Mouse (Mus musculus) MEL (cell line): ENCODE results near the gene Fscn1. TPM values are rescaled to one million over a fixed set of nuclear protein-coding genes. Genes with fewer than 3 reads are reported as not detected.

Experiments
- DNase-seq: peaks from one replicate; pipeline ENCODE4 v3.0.0; 2011; ENCODE audit warnings: low read depth, low spot score
- H3K27ac ChIP-seq: 2 replicates; pipeline ENCODE4 v1.5.1; 2012; ENCODE audit warnings: low read depth, mild to moderate bottlenecking, control low read depth, low read length, moderate library complexity; ENCODE audit not compliant: control insufficient read depth
- H3K27me3 ChIP-seq, 2 experiments: fragments of 150-350 bp in 1 of 2; sonication (generic) in 1 of 2; 2 replicates each; pipeline ENCODE4 v1.6.1; 2012; ENCODE audit warnings: low read length in 2 of 2, mild to moderate bottlenecking in 2 of 2, improper control_type of control experiment in 1 of 2, moderate library complexity in 1 of 2; ENCODE audit not compliant: insufficient read depth in 2 of 2, control insufficient read depth in 1 of 2
- H3K36me3 ChIP-seq, 2 experiments: 2 replicates each; pipeline ENCODE4 v1.6.1; 2012 to 2014; ENCODE audit warnings: low read length in 2 of 2, improper control_type of control experiment in 1 of 2, inconsistent platforms in 1 of 2, mild to moderate bottlenecking in 1 of 2; ENCODE audit not compliant: insufficient read depth in 2 of 2, control insufficient read depth in 1 of 2
- H3K4me1 ChIP-seq, 2 experiments: fragments of 150-350 bp in 1 of 2; sonication (generic) in 1 of 2; 2 replicates each; pipeline ENCODE4 v1.6.1; 2012; ENCODE audit warnings: low read length in 2 of 2, improper control_type of control experiment in 1 of 2, mild to moderate bottlenecking in 1 of 2; ENCODE audit not compliant: insufficient read depth in 2 of 2, control insufficient read depth in 1 of 2
- H3K4me3 ChIP-seq, 2 experiments: fragments of 150-350 bp in 1 of 2; sonication (generic) in 1 of 2; 2 replicates each; pipeline ENCODE4 v1.5.1; 2012; ENCODE audit warnings: low read depth in 2 of 2, low read length in 2 of 2, mild to moderate bottlenecking in 2 of 2, moderate library complexity in 2 of 2, control low read depth in 1 of 2, improper control_type of control experiment in 1 of 2; ENCODE audit not compliant: control insufficient read depth in 1 of 2, insufficient read depth in 1 of 2
- H3K79me2 ChIP-seq: 2 replicates; pipeline ENCODE4 v1.6.1; 2012; ENCODE audit warnings: mild to moderate bottlenecking, low read length, moderate library complexity; ENCODE audit not compliant: control insufficient read depth, poor library complexity, insufficient read depth
- H3K9ac ChIP-seq: 2 replicates; pipeline ENCODE4 v1.6.1; 2012; ENCODE audit warnings: low read depth, mild to moderate bottlenecking, control low read depth, low read length, moderate library complexity; ENCODE audit not compliant: control insufficient read depth, poor library complexity, severe bottlenecking
- H3K9me3 ChIP-seq: fragments of 150-350 bp; sonication (generic); replicated peaks from 2 replicates; pipeline ENCODE4 v1.6.1; 2012; ENCODE audit warnings: mild to moderate bottlenecking, low read length, improper control_type of control experiment, moderate library complexity; ENCODE audit not compliant: insufficient read depth
- CTCF ChIP-seq, 3 experiments: IDR thresholded peaks in 2 of 3; conservative IDR thresholded peaks in 1 of 3; 2 replicates each; pipeline ENCODE4 v1.5.1; 2011 to 2012; ENCODE audit warnings: low read length in 3 of 3, low read depth in 2 of 3, mild to moderate bottlenecking in 2 of 3, improper control_type of control experiment in 1 of 3, inconsistent platforms in 1 of 3, mixed read lengths in 1 of 3, moderate library complexity in 1 of 3; ENCODE audit not compliant: control insufficient read depth in 1 of 3, insufficient read depth in 1 of 3, poor library complexity in 1 of 3, severe bottlenecking in 1 of 3
- GABPA ChIP-seq: IDR thresholded peaks from 2 replicates; pipeline ENCODE4 v1.6.1; 2012; ENCODE audit warnings: low read depth, mild to moderate bottlenecking, inconsistent platforms, low read length, improper control_type of control experiment, moderate library complexity
- KAT2A ChIP-seq: conservative IDR thresholded peaks from 2 replicates; pipeline ENCODE4 v1.6.1; 2012; ENCODE audit warnings: low read depth, low read length, improper control_type of control experiment, inconsistent platforms
- MAX ChIP-seq: IDR thresholded peaks from 2 replicates; pipeline ENCODE4 v1.6.1; 2011; ENCODE audit warnings: low read length, improper control_type of control experiment
- POLR2AphosphoS2 ChIP-seq: IDR thresholded peaks from 2 replicates; pipeline ENCODE4 v1.6.1; 2011; ENCODE audit warnings: low read length, improper control_type of control experiment
- SIN3A ChIP-seq: IDR thresholded peaks from 2 replicates; pipeline ENCODE4 v1.6.1; 2012; ENCODE audit warnings: low read length, improper control_type of control experiment, inconsistent platforms
- SMC3 ChIP-seq: IDR thresholded peaks from 2 replicates; pipeline ENCODE4 v1.6.1; 2011; ENCODE audit warnings: low read depth, low read length, improper control_type of control experiment
- TAL1 ChIP-seq: IDR thresholded peaks from 2 replicates; pipeline ENCODE4 v1.6.1; 2012; ENCODE audit warnings: mild to moderate bottlenecking, inconsistent platforms, low read length, moderate library complexity, mixed read lengths
- TBP ChIP-seq: IDR thresholded peaks from 2 replicates; pipeline ENCODE4 v1.8.0; 2011; ENCODE audit warnings: low read depth, low read length, improper control_type of control experiment
- TCF12 ChIP-seq: IDR thresholded peaks from 2 replicates; pipeline ENCODE4 v1.6.1; 2014; ENCODE audit warnings: low read depth, mild to moderate bottlenecking, inconsistent platforms, low read length, improper control_type of control experiment, moderate library complexity
- ZKSCAN1 ChIP-seq: IDR thresholded peaks from 2 replicates; pipeline ENCODE4 v1.6.1; 2012; ENCODE audit warnings: low read depth, mild to moderate bottlenecking, inconsistent platforms, low read length, improper control_type of control experiment, moderate library complexity
- polyA plus RNA-seq, 2 experiments: library from polyadenylated mRNA; stranded (reverse) in 1 of 2; unstranded in 1 of 2; fragments of >175 nt in 1 of 2; fragments of >200 nt in 1 of 2; gene quantifications; 2 replicates each; pipeline versions ENCODE4 v1.2.1 to v1.2.4; 2012; ENCODE audit warnings: low replicate concordance in 2 of 2, low read depth in 1 of 2; ENCODE audit not compliant: insufficient read length in 2 of 2, insufficient read depth in 1 of 2, missing spikeins in 1 of 2
- total RNA-seq: library from RNA; depleted of rRNA; stranded (reverse); fragments of 300-350 nt; gene quantifications from 2 replicates; pipeline ENCODE4 v1.2.3, GENCODE M21; 2012; rRNA removed

The Fscn1 gene
- total and polyA plus RNA-seq, 3 experiments = not detected

DNA sequence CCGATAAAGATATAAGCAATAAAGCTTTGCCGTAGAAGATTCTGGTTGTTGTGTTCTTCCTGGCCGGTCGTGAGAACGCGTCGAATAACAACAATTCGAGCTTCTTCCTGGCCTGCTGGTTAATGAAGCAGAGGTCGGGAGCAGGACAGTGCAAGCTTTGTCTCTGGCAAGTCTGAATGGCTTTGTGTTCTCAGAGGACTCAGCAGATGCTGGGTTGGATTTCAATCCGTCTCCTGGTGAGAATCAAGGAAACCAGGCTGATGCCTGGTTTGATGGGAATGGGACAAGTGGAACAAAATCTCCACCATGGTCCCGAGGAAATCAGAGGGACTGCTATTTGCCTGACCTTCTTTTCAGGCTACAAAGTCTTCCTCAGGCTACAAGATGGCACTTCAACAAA, 49.2 kb downstream of the Fscn1 start:
- Histone ChIP-seq H3K4me1 (no peaks in the 10 kb centered on the region), H3K27ac (no peak overlapping the region), H3K9me3 (no peaks in the 10 kb centered on the region), H3K9ac (no peak overlapping the region), H3K27me3 (no peaks in the 10 kb centered on the region), H3K4me3 (no peak overlapping the region), H3K36me3 (peaks cover 0 to 11% of the 10 kb centered on the region in 2 experiments; a peak in 2 of 4 replicates), H3K79me2 (no peaks in the 10 kb centered on the region)
- TF ChIP-seq SIN3A = no peak
- TF ChIP-seq MAX = no peak
- TF ChIP-seq SMC3 = no peak
- TF ChIP-seq TAL1 = no peak
- no peak for TF ChIP-seq ZKSCAN1
- TF ChIP-seq GABPA = no peak
- TF ChIP-seq TBP = no peak
- TF ChIP-seq KAT2A = no peak
- no peak for DNase-seq

DNA sequence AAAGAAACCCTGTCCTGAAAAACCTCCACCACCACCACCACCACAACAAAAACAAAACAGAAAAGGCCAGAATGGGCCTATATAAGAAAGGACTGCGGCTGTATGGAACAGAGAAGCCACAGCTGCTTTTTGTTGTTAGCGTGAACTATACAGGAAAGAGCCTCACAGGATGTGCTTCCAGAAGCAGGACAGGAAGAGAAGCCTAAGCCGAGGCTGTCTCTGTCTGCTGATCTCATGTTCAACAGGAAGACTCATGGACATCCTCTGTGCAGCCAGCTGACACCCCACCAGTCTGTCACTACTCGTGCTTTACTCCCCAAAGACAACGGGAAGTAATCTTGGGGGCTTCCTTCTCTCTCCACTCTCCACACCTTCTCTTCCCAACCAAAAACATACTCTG, 57.3 kb downstream of the Fscn1 start:
- no peak overlapping the region for H3K27ac ChIP-seq
- no peaks in the 10 kb centered on the region for H3K27me3 ChIP-seq
- H3K4me3 ChIP-seq = no peak overlapping the region
- DNase-seq = no peak
- no peak overlapping the region for H3K9ac ChIP-seq
- no peaks in the 10 kb centered on the region for H3K4me1 ChIP-seq
- TF ChIP-seq CTCF (IDR thresholded peaks at IDR 0.05 in 2 of 3, conservative IDR thresholded peaks at IDR 0.05 in 1 of 3; ENCODE audit: control insufficient read depth in 1 of 3, insufficient read depth in 1 of 3, low read depth in 2 of 3, low read length in 3 of 3, poor library complexity in 1 of 3, severe bottlenecking in 1 of 3) (no peak), POLR2AphosphoS2 (no peak), TCF12 (no peak)
- TF ChIP-seq, all 39 proteins: peak for 0
- Histone ChIP-seq H3K36me3 (peaks cover 0 to 19% of the 10 kb centered on the region in 2 experiments; a peak in 2 of 4 replicates), H3K79me2 (no peaks in the 10 kb centered on the region), H3K9me3 (no peaks in the 10 kb centered on the region)

Other genes with a start within 250 kb of the Fscn1 start
- gene Tnrc18, start 142.7 kb upstream of the Fscn1 start, total RNA-seq = 0.23 and 0.31 TPM in 2 replicates
- gene Tnrc18, start 142.7 kb upstream of the Fscn1 start, polyA plus RNA-seq = 1 to 10 TPM in 1 of 2 experiments, not detected in 1; 3.4 TPM
- 3.9 and 4.6 TPM in 2 replicates for gene Fbxl18, start 64.9 kb upstream of the Fscn1 start, total RNA-seq
- 1 to 10 TPM in 1 of 2 experiments, not detected in 1; 7.4 TPM for gene Fbxl18, start 64.9 kb upstream of the Fscn1 start, polyA plus RNA-seq
- gene Actb, start 53.6 kb upstream of the Fscn1 start, total RNA-seq = 3,019 and 3,042 TPM in 2 replicates
- 1,000 to 10,000 TPM; 1,403 to 4,417 TPM for gene Actb, start 53.6 kb upstream of the Fscn1 start, polyA plus RNA-seq
- 16.4 and 17.1 TPM in 2 replicates for gene Rnf216, start 152.7 kb downstream of the Fscn1 start, total RNA-seq
- gene Rnf216, start 152.7 kb downstream of the Fscn1 start, polyA plus RNA-seq = 100 to 1,000 TPM in 1 of 2 experiments, 10 to 100 TPM in 1; 30.8 to 123 TPM
- gene Olfr718-ps1, start 187.2 kb downstream of the Fscn1 start, total RNA-seq = 0.07 TPM in 1 of 2 replicates, not detected in the other
- gene Olfr718-ps1, start 187.2 kb downstream of the Fscn1 start, polyA plus RNA-seq = under 1 TPM in 1 of 2 experiments, not detected in 1; 0.01 TPM
- 5.4 and 7.5 TPM in 2 replicates for gene Rbak, start 220.4 kb downstream of the Fscn1 start, total RNA-seq
- gene Rbak, start 220.4 kb downstream of the Fscn1 start, polyA plus RNA-seq = 1 to 10 TPM in 1 of 2 experiments, not detected in 1; 7.4 TPM
- gene Spdye4b, start 220.7 kb downstream of the Fscn1 start, total RNA-seq = not detected in 2 replicates
- not detected for gene Spdye4b, start 220.7 kb downstream of the Fscn1 start, polyA plus RNA-seq